Comparison of ENCODE assay signal across 24 mouse cellular contexts in the genomic region with DNA sequence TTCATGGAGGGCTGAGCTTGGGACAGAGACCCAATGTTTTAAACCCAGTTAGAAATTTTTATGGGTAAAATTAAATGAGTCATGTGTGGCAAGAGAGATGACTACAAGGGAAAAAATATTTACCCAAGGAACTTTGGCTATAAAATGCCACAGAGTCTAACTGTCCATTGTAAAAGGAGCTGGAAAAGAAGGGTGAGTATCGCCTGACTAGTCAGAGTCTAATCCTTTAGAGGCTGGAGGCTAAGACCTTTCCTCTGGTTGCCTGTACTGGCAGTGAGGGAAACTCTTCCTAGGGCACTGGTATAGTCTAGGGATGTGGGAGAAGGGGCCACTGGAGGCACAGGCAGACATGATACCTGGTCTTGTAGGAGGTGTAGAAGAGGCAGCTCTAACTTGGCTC.
"Had no signal": no experiment of that assay in that cellular context is flagged by ENCODE, and none has a peak within 500 bp of the region (broad histone marks: within the 10 kb centered on the region; RNA-seq: fewer than 3 reads in every experiment).

No protein-coding gene starts in this region.

- H3K27me3 ChIP-seq: limb, embryonic 12.5 days; limb, embryonic 13.5 days; limb, embryonic 15.5 days; liver, embryonic 12.5 days; liver, embryonic 13.5 days; liver, embryonic 15.5 days; lung, embryonic 15.5 days; megakaryocyte, embryonic 14.5 days; midbrain, embryonic 12.5 days; midbrain, embryonic 13.5 days; midbrain, embryonic 15.5 days had no signal

- DNase-seq: left cerebral cortex, postnatal 4 days; liver; liver, embryonic 13.5 days; liver, postnatal 0 days; lung, adult 18-20 months; lung, adult 2 months; lung, embryonic 14.5 days; lung, postnatal 10 days; lung, postnatal 14 days; lung, postnatal 36 days; lung, postnatal 4 days; midbrain, embryonic 14.5 days had no signal

- ATAC-seq: liver, embryonic 12.5 days; liver, postnatal 0 days; lung, postnatal 0 days; midbrain, embryonic 13.5 days; midbrain, embryonic 15.5 days; midbrain, embryonic 16.5 days had no signal
